Mouse (Mus musculus) C2C12 (cell line): Measurements from ENCODE around the gene Mlst8.

Experiments used
- CEBPB ChIP-seq: IDR thresholded peaks from one replicate; pipeline ENCODE4 v1.6.1; 2011; ENCODE audit warnings: low read depth, mild to moderate bottlenecking, control low read depth, moderate library complexity
- CTCF ChIP-seq: IDR thresholded peaks from one replicate; pipeline ENCODE4 v1.5.1; 2011; ENCODE audit not compliant: control insufficient read depth, insufficient read depth, insufficient read length
- FOSL1 ChIP-seq: IDR thresholded peaks from one replicate; pipeline ENCODE4 v1.8.0; 2011; ENCODE audit warnings: mild to moderate bottlenecking, low read length; ENCODE audit not compliant: poor library complexity, insufficient read depth, severe bottlenecking
- MAX ChIP-seq: IDR thresholded peaks from one replicate; pipeline ENCODE4 v1.6.1; 2011; ENCODE audit warnings: mild to moderate bottlenecking, control low read depth
- MYOD1 ChIP-seq: IDR thresholded peaks from one replicate; pipeline ENCODE4 v1.6.1; 2011; ENCODE audit warnings: low read depth; ENCODE audit not compliant: control insufficient read depth, insufficient read length
- MYOG ChIP-seq: IDR thresholded peaks from one replicate; pipeline ENCODE4 v1.6.1; 2011; ENCODE audit not compliant: control insufficient read depth, insufficient read length; ENCODE audit errors: extremely low read depth
- USF1 ChIP-seq: IDR thresholded peaks from one replicate; pipeline ENCODE4 v1.6.1; 2011; ENCODE audit warnings: low read depth, mild to moderate bottlenecking, control low read depth, moderate library complexity

DNA sequence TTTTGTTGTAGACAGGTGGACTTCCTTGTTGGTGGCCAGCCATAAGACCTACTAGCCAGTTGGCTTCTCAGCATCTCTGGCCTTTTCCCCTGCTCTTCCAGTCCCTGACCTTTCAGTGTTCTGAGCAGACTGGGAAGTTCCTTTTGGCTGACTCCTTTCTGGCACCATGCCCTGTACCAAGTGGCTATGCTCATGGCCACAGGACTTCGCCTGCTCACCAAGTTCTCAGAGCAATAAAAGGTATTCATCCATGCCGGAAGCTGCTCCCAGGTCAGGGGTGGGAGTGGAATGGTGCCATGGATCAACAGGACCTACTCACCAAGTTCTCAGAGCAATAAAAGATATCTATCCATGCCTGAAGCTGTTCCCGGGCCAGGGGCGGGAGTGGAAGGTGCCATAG, 6.4 kb downstream of the Mlst8 start:
- TF ChIP-seq CTCF = no peak
- no peak for TF ChIP-seq MAX
- TF ChIP-seq MYOD1 = no peak
- TF ChIP-seq USF1 = no peak
- no peak for TF ChIP-seq CEBPB
- TF ChIP-seq FOSL1 = no peak
- TF ChIP-seq MYOG = no peak
